Mouse (Mus musculus) mesoderm, embryonic 11.5 days (tissue): ENCODE measurements around the gene Dtd1.

ENCODE experiments used
- DNase-seq: peaks from one replicate; pipeline ENCODE4 v3.0.0-alpha.2; 2012; ENCODE audit warnings: low read depth, low spot score

Dtd1 gene

DNA sequence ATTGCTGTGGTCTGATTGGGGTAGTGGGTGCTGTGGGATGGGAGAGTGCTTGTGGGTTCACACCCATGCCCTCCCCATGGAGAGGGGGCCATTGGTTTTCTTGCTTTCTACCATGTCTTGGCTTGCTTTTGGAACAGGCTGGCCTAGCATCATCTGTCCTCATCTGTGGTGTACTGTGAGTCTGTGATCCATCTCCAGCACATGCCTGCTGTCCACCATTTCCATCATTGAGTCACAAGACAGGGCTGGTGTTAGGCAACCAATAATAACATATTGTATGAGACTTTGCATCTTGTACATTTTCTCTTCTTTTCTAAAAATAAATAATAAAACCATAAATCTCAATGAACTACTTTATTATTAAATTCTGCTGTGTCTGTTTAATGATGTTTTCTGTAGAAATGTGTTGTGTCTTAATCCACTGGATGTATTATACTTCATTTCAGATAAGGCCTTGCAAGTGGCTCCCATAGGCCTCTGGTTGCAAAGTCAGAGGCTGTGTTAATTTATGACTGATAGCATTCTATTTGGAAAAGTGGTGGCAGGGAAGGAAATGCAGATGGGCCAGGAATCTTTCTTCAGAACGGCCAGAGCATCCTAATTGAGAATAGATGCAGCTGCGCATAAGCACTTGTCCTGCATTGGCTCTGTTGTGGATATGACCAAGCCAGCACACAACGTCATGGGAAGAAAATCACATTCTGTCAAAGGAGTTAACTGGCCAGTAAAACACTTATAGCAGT, 168.8 kb downstream of the Dtd1 start:
- DNase-seq, result no peak

- DNase-seq, result no peak
Observed at GRCm38 (mm10) chr2:144769118-144769496, 169.4 kb downstream of the Dtd1 start.

DNA sequence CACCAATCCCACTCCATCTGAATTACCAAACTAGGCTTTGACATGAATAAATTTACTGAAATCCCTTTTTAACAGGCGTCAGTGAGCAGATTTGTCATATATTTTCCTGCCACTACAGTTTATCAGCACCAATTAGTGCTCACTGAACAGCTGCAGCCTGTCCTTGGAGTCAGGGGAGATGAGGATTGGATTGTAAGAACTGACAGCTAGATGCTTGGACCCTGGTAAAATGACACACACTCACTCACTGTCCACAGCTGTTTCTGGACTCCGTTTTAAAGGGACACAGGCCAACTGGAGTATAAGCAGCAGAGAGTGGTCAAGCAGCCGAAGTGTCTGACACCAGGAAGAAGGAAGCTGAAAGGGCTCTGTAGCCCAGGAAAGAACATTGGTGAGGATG, 169.9 kb downstream of the Dtd1 start:
- no peak for DNase-seq

DNA sequence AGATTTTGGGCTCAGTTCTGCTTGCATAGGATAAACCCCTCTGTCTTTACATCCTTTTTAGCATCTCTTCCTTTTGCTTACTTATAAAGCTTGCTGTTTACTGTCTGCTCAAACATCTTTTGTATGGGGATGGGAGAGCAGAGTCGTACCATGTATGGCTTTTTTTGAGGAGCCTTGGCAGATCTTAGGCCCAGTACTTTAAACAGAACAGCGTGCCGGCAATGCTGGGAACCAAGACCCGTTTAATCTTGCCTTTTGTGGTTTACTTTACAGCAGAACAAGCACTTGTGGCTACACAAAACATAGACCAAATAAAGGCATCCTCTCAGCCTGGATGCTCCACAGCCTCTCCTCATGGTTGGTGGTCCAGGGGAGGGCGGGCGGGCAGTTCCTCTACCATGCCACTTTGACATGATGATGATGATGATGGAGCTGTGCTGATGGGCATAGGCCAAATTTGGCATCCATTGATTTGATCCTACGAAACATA, 170.8 kb downstream of the Dtd1 start:
- DNase-seq, result no peak

- DNase-seq, result no peak
Observed at GRCm38 (mm10) chr2:144771841-144772240, 172.1 kb downstream of the Dtd1 start.

GRCm38 (mm10) chr2:144774636-144775160, 175.0 kb downstream of the Dtd1 start:
- DNase-seq, result no peak

DNA sequence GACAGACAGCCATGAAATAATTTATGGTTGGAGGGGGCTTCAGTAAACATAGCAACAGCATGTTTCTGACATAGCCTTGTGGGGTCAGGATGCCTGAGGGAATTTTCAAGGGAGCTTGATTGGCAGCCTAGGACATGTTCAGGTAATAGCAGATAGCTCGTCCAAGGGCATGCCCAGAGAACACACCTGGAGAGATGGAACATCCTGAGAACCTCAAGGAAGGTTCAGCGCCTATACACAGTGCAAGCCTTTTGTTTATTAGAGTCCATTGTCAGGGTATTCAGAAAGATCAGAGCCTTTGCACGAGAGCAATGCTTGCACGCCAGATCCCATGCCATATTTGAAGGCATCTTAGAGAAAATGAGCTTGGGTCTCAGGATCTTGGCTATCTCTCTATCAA, 175.9 kb downstream of the Dtd1 start:
- DNase-seq, result no peak

DNA sequence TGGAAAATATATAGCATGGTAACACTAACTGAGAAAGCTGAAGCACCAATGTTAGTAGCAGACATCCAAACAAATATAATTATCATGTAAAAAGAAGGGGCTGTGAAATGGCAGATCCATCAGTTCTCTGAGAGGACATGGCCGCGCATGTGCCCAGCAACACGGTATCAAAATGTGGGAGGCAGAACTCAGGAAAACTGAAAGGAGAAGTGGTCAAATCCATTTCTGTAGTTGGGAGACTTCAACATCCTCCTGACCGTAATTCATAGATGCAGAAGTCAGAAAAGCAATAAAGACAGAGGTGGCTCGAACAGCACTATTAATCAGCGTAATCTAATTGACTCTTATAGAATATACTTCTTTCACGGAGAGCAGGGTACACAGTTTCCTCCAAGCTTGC, 179.6 kb downstream of the Dtd1 start:
- no peak for DNase-seq

DNA sequence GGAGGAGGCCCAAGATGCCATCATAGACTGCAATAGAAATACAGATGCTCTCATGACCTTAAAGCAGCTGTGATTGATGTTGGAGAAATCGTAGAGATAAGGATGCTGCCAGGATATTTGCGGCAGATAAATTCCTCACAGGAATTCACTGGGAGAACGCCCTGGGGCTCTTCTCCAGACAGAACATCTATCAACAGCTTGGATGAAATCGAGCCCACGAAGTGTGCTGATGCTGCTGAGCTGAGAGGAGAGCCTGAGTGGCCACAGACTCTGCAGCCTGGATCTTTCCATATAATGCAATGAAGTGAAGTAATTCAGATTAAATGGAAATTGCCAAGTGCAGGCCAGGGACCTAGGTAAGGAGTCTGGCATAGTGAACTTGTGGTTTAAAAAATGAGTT, 181.0 kb downstream of the Dtd1 start:
- peak; percentile 32 for DNase-seq

DNA sequence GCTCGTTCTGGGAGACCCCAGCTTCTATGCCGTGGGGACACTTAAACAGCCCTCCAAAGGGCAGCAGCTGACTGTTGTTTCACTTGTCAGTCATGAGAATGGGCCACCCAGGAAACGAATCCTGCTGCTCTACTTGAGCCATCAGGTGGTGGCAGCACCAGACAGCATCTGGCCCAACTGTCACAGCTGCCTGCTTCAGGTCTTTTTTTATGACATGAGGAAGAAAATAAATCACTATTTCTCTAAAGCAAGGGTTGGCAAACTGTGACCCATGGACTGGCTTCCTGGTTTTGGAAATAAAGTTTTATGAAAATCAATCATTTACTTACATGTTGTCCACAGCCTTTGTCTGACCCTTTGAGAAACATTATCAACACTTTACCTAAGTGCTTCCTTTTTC, 182.2 kb downstream of the Dtd1 start:
- DNase-seq, result no peak

GRCm38 (mm10) chr2:144782481-144782880, 182.8 kb downstream of the Dtd1 start:
- DNase-seq, result no peak

DNA sequence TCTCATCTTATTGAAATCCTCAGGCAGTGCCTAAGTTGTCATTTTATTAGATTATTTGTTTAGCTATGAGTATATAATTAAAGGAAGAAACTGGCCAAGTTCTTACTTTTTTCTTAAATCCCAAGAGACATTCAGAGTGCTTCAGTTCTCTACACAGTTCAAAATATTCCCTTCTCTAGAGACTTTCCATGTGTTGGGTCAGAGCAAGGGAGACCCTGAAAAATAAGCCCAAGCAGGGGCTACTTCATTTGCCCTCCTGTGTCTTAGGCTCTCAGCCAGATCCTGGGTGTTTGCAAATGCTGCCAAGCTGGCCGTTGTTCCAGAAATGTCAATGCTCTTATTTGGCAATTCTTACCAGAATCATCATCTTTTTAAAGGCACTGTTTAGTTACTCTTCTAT, 183.5 kb downstream of the Dtd1 start:
- no peak for DNase-seq

DNA sequence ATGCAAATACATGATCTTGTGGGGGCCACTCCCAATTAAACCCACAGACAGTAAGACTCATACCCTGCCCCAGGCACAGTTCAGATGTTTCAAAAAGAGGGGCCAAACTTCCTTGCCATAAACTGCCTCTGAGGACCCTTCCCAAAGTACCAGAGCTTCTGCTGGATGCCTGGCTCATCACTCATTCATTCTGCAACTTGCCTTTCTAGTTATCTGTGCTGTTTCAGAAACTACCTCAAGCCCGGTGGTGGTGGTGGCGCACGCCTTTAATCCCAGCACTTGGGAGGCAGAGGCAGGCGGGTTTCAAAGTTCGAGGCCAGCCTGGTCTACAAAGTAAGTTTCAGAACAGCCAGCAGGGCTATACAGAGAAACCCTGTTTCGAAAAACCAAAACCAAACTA, 184.1 kb downstream of the Dtd1 start:
- DNase-seq, result no peak

DNA sequence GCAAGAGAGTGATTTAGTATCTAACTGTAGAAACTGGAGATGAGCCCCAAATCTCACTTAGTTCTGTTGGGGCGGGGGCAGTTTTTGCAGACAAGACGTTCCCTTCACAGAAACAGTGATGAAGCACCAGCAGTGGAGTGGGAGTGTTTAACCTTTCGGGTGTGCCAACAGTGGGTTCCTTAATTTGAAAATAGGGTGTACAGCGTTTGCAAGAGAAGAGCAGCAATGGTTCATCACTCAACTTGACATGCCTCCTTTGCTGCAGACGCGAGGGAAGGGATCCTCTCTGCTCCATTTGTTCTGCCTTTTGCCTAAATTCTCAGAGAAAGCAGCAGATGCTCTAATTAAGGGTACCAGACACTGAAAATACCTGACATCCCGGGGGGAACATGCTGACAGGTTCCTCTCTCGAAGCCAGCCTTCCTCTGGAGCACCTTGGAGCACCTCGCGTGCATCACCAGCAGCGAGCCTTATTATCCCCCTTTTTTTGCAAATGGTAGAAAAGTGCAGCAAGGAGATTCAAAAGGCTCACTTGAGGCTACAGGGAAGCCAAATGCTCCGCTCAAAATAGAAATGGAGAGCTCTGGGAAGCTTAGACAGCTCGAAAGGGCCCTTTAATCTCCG, 192.1 kb downstream of the Dtd1 start:
- DNase-seq, result no peak

DNA sequence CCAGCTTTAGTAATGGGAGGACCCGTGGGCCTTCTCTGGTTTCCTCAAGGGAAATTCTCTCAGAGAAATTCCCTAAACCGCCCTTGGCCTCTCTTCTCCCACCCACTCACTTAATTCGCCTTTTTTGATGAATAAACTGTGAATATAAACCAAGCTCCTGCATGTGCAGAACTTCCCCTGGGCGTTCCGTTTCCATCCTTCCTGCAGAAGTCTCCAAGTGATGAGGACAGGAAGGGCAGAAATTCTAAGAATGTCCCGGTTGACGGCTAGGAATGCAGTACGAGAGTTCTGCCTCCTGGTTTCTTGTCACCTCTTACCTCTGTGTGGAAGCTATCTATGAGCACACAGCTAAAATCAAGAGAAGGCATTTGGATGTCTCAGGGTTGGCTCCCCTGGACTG, 197.8 kb downstream of the Dtd1 start:
- no peak for DNase-seq

GRCm38 (mm10) chr2:144807766-144808754, 208.4 kb downstream of the Dtd1 start:
- DNase-seq, result no peak
